Mouse (Mus musculus): ENCODE results near the gene 1110059E24Rik. TPM values are rescaled to one million over a fixed set of nuclear protein-coding genes. Genes with fewer than 3 reads are reported as not detected.

The 1110059E24Rik gene
- polyA plus RNA-seq, 1 experiment from 2014 or later = 47.4 TPM

DNA sequence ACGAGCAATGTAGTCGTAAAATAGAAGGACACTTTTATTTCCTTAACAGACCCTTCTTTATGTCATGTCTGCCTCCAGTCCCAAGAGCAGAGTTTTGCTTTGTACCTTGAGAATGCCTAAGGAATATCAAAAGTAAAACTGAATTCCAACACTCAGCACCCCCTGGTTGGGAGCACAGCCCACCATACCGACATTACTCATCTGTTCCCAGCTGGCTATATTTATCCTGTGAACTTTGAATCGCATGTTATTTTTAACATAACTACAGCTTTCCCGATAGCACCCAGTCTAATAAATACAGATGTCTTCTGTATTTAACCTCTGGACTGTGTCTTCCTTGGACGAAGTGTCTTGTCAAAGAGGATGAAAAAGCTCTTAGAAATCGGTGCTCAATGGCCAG lies 80.8 kb downstream of the 1110059E24Rik start:
- H3K4me2 ChIP-seq (replicated peaks; ENCODE audit: low read depth, low read length) = no peak overlapping the region
- no peak for DNase-seq (ENCODE audit: low spot score)
- H3K36me3 ChIP-seq (ENCODE audit: insufficient read depth, low read length) = no peaks in the 10 kb centered on the region
- TF ChIP-seq EP300 (IDR thresholded peaks at IDR 0.05) = no peak
- no peak for TF ChIP-seq CTCF (IDR thresholded peaks at IDR 0.05)
- WGBS = 57% methylated on average over 7 of the region's 7 CpGs
- H3K27me3 ChIP-seq (replicated peaks; ENCODE audit: insufficient read depth, low read length) = no peaks in the 10 kb centered on the region
- H3K9me3 ChIP-seq (ENCODE audit: low read length) = no peaks in the 10 kb centered on the region
- no peak for ATAC-seq
- H3K9ac ChIP-seq (replicated peaks; ENCODE audit: low read depth) = no peak overlapping the region
- no peaks in the 10 kb centered on the region for H3K4me1 ChIP-seq (ENCODE audit: insufficient read depth, low read depth, low read length)
- H3K4me3 ChIP-seq (ENCODE audit: low read depth, low read length) = no peak overlapping the region
- no peak overlapping the region for H3K27ac ChIP-seq (ENCODE audit: low read length)

DNA sequence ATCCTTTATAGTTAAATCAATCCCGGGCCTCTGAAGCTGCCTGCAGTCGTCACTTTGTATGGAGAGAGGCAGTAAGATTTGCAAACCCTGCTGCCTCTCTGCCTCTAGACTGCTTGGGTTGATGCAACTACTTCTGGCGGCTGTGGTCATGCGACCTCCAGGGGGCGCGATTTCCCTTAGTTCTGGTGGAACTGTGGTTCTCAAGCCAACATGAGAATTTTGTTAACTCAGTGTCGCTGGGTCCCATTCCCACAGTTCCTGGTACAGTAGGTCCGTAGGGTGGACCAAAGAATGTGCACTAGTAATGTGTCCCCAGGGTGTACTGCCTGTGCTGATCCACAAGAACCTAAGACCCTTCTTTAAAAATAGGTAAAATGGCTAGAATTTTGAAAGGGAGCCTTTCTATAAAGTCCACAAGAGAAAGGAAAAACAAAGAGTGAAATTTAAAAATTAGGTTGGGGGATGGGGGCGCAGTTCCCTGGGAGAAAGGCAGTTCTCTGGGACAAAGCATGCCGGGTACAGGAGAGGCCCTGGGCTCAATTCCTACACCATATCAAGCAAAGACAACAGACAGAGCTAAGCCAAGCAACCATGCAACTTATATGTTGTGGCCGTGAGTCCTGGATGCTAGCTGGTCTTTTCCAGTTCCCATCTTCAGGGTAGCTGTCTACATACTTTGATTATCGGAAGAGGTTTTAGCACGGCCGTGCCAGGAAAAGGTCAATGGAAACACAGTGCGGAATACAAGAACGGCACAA lies 81.4 kb downstream of the 1110059E24Rik start:
- WGBS = 40% methylated on average over 16 of the region's 16 CpGs
- H3K9me3 ChIP-seq (ENCODE audit: low read length) = no peaks in the 10 kb centered on the region
- no peak overlapping the region for H3K4me2 ChIP-seq (replicated peaks; ENCODE audit: low read depth, low read length)
- no peak for TF ChIP-seq EP300 (IDR thresholded peaks at IDR 0.05)
- TF ChIP-seq CTCF (IDR thresholded peaks at IDR 0.05) = peak; percentile 96
- DNase-seq (ENCODE audit: low spot score) (peak; percentile 92), ATAC-seq (peak; percentile 85)
- H3K36me3 ChIP-seq (ENCODE audit: insufficient read depth, low read length) = no peaks in the 10 kb centered on the region
- H3K27me3 ChIP-seq (replicated peaks; ENCODE audit: insufficient read depth, low read length) = no peaks in the 10 kb centered on the region
- no peak overlapping the region for H3K27ac ChIP-seq (ENCODE audit: low read length)
- H3K4me1 ChIP-seq (ENCODE audit: insufficient read depth, low read depth, low read length) = no peaks in the 10 kb centered on the region
- H3K9ac ChIP-seq (replicated peaks; ENCODE audit: low read depth) = no peak overlapping the region
- H3K4me3 ChIP-seq (ENCODE audit: low read depth, low read length) = no peak overlapping the region

GRCm38 (mm10) chr19:21570778-21571177 lies 82.0 kb downstream of the 1110059E24Rik start:
- no peak overlapping the region for H3K27ac ChIP-seq (ENCODE audit: low read length)

GRCm38 (mm10) chr19:21568528-21569185 lies 84.1 kb downstream of the 1110059E24Rik start:
- Histone ChIP-seq H3K4me1 (ENCODE audit: insufficient read depth, low read depth, low read length) (no peaks in the 10 kb centered on the region), H3K36me3 (ENCODE audit: insufficient read depth, low read length) (no peaks in the 10 kb centered on the region), H3K9me3 (ENCODE audit: low read length) (no peaks in the 10 kb centered on the region), H3K27me3 (replicated peaks; ENCODE audit: insufficient read depth, low read length) (no peaks in the 10 kb centered on the region), H3K4me3 (ENCODE audit: low read depth, low read length) (no peak overlapping the region), H3K4me2 (replicated peaks; ENCODE audit: low read depth, low read length) (no peak overlapping the region), H3K27ac (ENCODE audit: low read length) (no peak overlapping the region), H3K9ac (replicated peaks; ENCODE audit: low read depth) (no peak overlapping the region)
- no peak for DNase-seq (ENCODE audit: low spot score)
- WGBS = 67% methylated on average over 3 of the region's 3 CpGs
- TF ChIP-seq EP300 (IDR thresholded peaks at IDR 0.05) (no peak), CTCF (IDR thresholded peaks at IDR 0.05) (no peak)
- no peak for ATAC-seq

More at GRCm38 (mm10) chr19:21570778-21571177, 82.0 kb downstream of the 1110059E24Rik start:
- Histone ChIP-seq H3K4me1 (ENCODE audit: insufficient read depth, low read depth, low read length) (no peaks in the 10 kb centered on the region), H3K9ac (replicated peaks; ENCODE audit: low read depth) (no peak overlapping the region), H3K4me2 (replicated peaks; ENCODE audit: low read depth, low read length) (no peak overlapping the region), H3K9me3 (ENCODE audit: low read length) (no peaks in the 10 kb centered on the region), H3K4me3 (ENCODE audit: low read depth, low read length) (no peak overlapping the region), H3K27me3 (replicated peaks; ENCODE audit: insufficient read depth, low read length) (no peaks in the 10 kb centered on the region), H3K36me3 (ENCODE audit: insufficient read depth, low read length) (no peaks in the 10 kb centered on the region)
- ATAC-seq (peak; percentile 16; the same call in 1 of the 2 replicates), DNase-seq (ENCODE audit: low spot score) (no peak)
- no peak for TF ChIP-seq EP300 (IDR thresholded peaks at IDR 0.05)
- no peak for TF ChIP-seq CTCF (IDR thresholded peaks at IDR 0.05)
- WGBS = 54% methylated on average over 8 of the region's 8 CpGs

GRCm38 (mm10) chr19:21567933-21568332 lies 84.8 kb downstream of the 1110059E24Rik start:
- H3K4me3 ChIP-seq (ENCODE audit: low read depth, low read length) = no peak overlapping the region
- 81% methylated on average over 3 of the region's 3 CpGs for WGBS
- H3K27me3 ChIP-seq (replicated peaks; ENCODE audit: insufficient read depth, low read length) = no peaks in the 10 kb centered on the region
- H3K9me3 ChIP-seq (ENCODE audit: low read length) = no peaks in the 10 kb centered on the region
- ATAC-seq (no peak), DNase-seq (ENCODE audit: low spot score) (no peak)
- H3K36me3 ChIP-seq (ENCODE audit: insufficient read depth, low read length) = no peaks in the 10 kb centered on the region
- no peak overlapping the region for H3K4me2 ChIP-seq (replicated peaks; ENCODE audit: low read depth, low read length)
- TF ChIP-seq CTCF (IDR thresholded peaks at IDR 0.05) (no peak), EP300 (IDR thresholded peaks at IDR 0.05) (no peak)
- no peak overlapping the region for H3K9ac ChIP-seq (replicated peaks; ENCODE audit: low read depth)
- H3K27ac ChIP-seq (ENCODE audit: low read length) = no peak overlapping the region
- no peaks in the 10 kb centered on the region for H3K4me1 ChIP-seq (ENCODE audit: insufficient read depth, low read depth, low read length)

DNA sequence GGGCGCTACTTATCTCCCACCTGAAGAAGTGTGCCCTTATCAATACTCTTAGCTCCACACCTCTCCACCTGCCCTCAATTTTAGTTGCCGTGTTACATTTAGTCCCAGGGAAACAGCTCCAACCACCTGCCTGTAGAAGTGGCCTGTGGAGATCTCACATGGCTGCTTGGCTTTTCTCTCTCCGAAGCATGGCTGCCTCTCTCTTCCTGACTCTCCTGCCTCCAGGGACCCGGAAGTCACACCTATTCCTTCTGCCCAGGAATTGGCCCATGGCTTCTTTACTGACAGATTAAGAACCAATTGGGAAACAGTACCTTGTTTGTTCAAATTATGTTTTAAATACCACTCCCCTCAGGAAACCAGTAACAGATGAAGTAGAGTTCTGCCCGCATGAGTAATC lies 86.3 kb downstream of the 1110059E24Rik start:
- no peak for ATAC-seq
- no peak for DNase-seq (ENCODE audit: low spot score)
- Histone ChIP-seq H3K9me3 (ENCODE audit: low read length) (no peaks in the 10 kb centered on the region), H3K27me3 (replicated peaks; ENCODE audit: insufficient read depth, low read length) (no peaks in the 10 kb centered on the region), H3K9ac (replicated peaks; ENCODE audit: low read depth) (no peak overlapping the region), H3K27ac (ENCODE audit: low read length) (no peak overlapping the region), H3K36me3 (ENCODE audit: insufficient read depth, low read length) (no peaks in the 10 kb centered on the region), H3K4me2 (replicated peaks; ENCODE audit: low read depth, low read length) (no peak overlapping the region), H3K4me3 (ENCODE audit: low read depth, low read length) (no peak overlapping the region), H3K4me1 (ENCODE audit: insufficient read depth, low read depth, low read length) (no peaks in the 10 kb centered on the region)
- TF ChIP-seq CTCF (IDR thresholded peaks at IDR 0.05) = no peak
- no peak for TF ChIP-seq EP300 (IDR thresholded peaks at IDR 0.05)
- WGBS = 87% methylated on average over 5 of the region's 5 CpGs

Data from lung, postnatal 0 days (tissue).